In genomic region chr12:92379130-92379529, GRCm38 (mm10) we compare ENCODE assay signal across 14 mouse cellular contexts.
DNase-seq lines count a peak whose midpoint lies in the region; ATAC-seq and TF ChIP-seq lines count a peak whose summit lies in the region.
"Had no signal": no experiment of that assay in that cellular context is flagged by ENCODE, and none has a peak within 500 bp of the region (broad histone marks: within the 10 kb centered on the region; RNA-seq: fewer than 3 reads in every experiment).

No protein-coding gene starts in this region.

- no peaks in the 10 kb centered on the region for H3K27me3 ChIP-seq in kidney, postnatal 0 days (ENCODE audit: insufficient read depth, low read length)
- no peaks in the 10 kb centered on the region for H3K27me3 ChIP-seq in forebrain, postnatal 0 days (ENCODE audit: insufficient read depth, low read length)
- H3K27me3 ChIP-seq: midbrain, embryonic 12.5 days; neural tube, embryonic 12.5 days had no signal

- H3K4me3 ChIP-seq in kidney, postnatal 0 days (replicated peaks; ENCODE audit: low read depth, low read length) = no peak overlapping the region
- no peak overlapping the region for H3K4me3 ChIP-seq in forebrain, postnatal 0 days (ENCODE audit: low read depth, low read length)
- H3K4me3 ChIP-seq: midbrain, embryonic 12.5 days; neural tube, embryonic 12.5 days had no signal

- H3K9ac ChIP-seq in kidney, postnatal 0 days (ENCODE audit: low read depth, low read length) = no peak overlapping the region
- no peak overlapping the region for H3K9ac ChIP-seq in forebrain, postnatal 0 days
- H3K9ac ChIP-seq: liver, postnatal 0 days; midbrain, embryonic 12.5 days; neural tube, embryonic 12.5 days had no signal

- no peak overlapping the region for H3K4me2 ChIP-seq in kidney, postnatal 0 days (ENCODE audit: low read length)
- H3K4me2 ChIP-seq in forebrain, postnatal 0 days (ENCODE audit: low read depth) = no peak overlapping the region
- H3K4me2 ChIP-seq: midbrain, embryonic 12.5 days; neural tube, embryonic 12.5 days had no signal

- H3K27ac ChIP-seq in kidney, postnatal 0 days = no peak overlapping the region
- no peak overlapping the region for H3K27ac ChIP-seq in forebrain, postnatal 0 days (ENCODE audit: low read depth, low read length)
- H3K27ac ChIP-seq: midbrain, embryonic 12.5 days; neural tube, embryonic 12.5 days had no signal

- no peaks in the 10 kb centered on the region for H3K9me3 ChIP-seq in kidney, postnatal 0 days (replicated peaks; ENCODE audit: low read length)
- H3K9me3 ChIP-seq in forebrain, postnatal 0 days (ENCODE audit: low read length) = no peaks in the 10 kb centered on the region
- H3K9me3 ChIP-seq: midbrain, embryonic 12.5 days; neural tube, embryonic 12.5 days had no signal

- H3K36me3 ChIP-seq in kidney, postnatal 0 days (ENCODE audit: insufficient read depth, low read length) = no peaks in the 10 kb centered on the region
- H3K36me3 ChIP-seq in forebrain, postnatal 0 days (ENCODE audit: insufficient read depth) = no peaks in the 10 kb centered on the region
- H3K36me3 ChIP-seq: midbrain, embryonic 12.5 days; neural tube, embryonic 12.5 days had no signal

- 52% methylated on average over 3 of the region's 3 CpGs for WGBS in kidney, postnatal 0 days
- 23% methylated on average over 3 of the region's 3 CpGs for WGBS in forebrain, postnatal 0 days

- no peaks in the 10 kb centered on the region for H3K4me1 ChIP-seq in kidney, postnatal 0 days (replicated peaks; ENCODE audit: insufficient read depth, low read length)
- no peaks in the 10 kb centered on the region for H3K4me1 ChIP-seq in forebrain, postnatal 0 days (ENCODE audit: insufficient read depth)
- H3K4me1 ChIP-seq: midbrain, embryonic 12.5 days; neural tube, embryonic 12.5 days had no signal

- no peak for ATAC-seq in kidney, postnatal 0 days (replicated peaks; ENCODE audit: low FRiP score, low read depth)
- ATAC-seq in forebrain, postnatal 0 days = peak; percentile 74
- ATAC-seq: liver, postnatal 0 days had no signal

- peak; percentile 55 for TF ChIP-seq CTCF in kidney, postnatal 0 days (IDR thresholded peaks at IDR 0.05; ENCODE audit: low read depth)
- peak; percentile 54 for TF ChIP-seq CTCF in forebrain, postnatal 0 days (IDR thresholded peaks at IDR 0.05; ENCODE audit: low read depth)

- peak; percentile 4 to 5 for DNase-seq in cerebellum, postnatal 10 days
- no peak for DNase-seq in cerebellum, adult 11-12 months
- DNase-seq in kidney, postnatal 0 days (ENCODE audit: low spot score) = peak; percentile 7
- DNase-seq in kidney, postnatal 14 days = no peak
- DNase-seq in lung, postnatal 10 days = peak; percentile 2
- DNase-seq in lung, postnatal 14 days = no peak
- peak; percentile 66 for DNase-seq in forebrain, postnatal 0 days
- DNase-seq in heart, adult 9 months (ENCODE audit: low spot score in 2 of 2) = no peak
- DNase-seq: adrenal gland, postnatal 36 days; cerebellum, adult 2 months; heart, postnatal 10 days; liver, postnatal 0 days had no signal

Comparison
In these comparisons a context has a peak if more than half of its experiments do, and no peak if none do; other contexts are left out.
1. DNase-seq: peak in cerebellum, postnatal 10 days (2 of 2), kidney, postnatal 0 days (single experiment), lung, postnatal 10 days (single experiment) and forebrain, postnatal 0 days (single experiment); none in cerebellum, adult 11-12 months (single experiment), kidney, postnatal 14 days (single experiment), lung, postnatal 14 days (single experiment) and heart, adult 9 months (0 of 2).